Mouse (Mus musculus): ENCODE measurements around the gene Mycbpap. TPM values are rescaled to one million over a fixed set of nuclear protein-coding genes. Genes with fewer than 3 reads are reported as not detected.

Mycbpap gene
- polyA plus RNA-seq, 1 experiment = 0.02 TPM

DNA sequence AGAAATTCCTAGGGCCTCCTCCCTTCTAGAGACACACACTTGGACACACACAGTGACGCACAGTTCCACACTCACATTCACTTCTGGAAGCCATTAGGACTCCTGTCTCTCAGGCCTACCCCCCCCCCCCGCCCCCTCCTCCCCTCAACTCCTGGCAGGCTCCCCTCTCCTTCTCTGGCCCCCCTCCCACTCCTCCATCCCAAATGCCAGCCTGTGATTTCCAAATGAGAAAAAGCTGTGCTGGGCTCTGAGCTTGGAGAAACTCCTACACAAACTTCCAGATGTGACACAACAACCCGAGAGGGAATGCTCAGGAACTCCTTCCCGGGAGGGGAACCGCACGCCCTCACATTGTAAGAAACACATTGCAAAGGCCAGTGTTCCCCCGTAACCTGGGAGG lies 51.2 kb downstream of the Mycbpap start:
- Histone ChIP-seq H3K79me2 (ENCODE audit: control insufficient read depth, insufficient read depth) (no peaks in the 10 kb centered on the region), H3K27me3 (ENCODE audit: control insufficient read depth, insufficient read depth, insufficient read length) (peaks cover 29% of the 10 kb centered on the region), H3K36me3 (ENCODE audit: control insufficient read depth, insufficient read depth) (no peaks in the 10 kb centered on the region), H3ac (ENCODE audit: control insufficient read depth, insufficient read length) (no peak overlapping the region), H3K4me3 (no peak overlapping the region), H3K4me2 (ENCODE audit: low read depth) (no peak overlapping the region)
- TF ChIP-seq MYOD1 (IDR thresholded peaks at IDR 0.05; ENCODE audit: control insufficient read depth in 1 of 3, insufficient read length in 2 of 3, low read depth in 2 of 3) (no peak), REST (IDR thresholded peaks at IDR 0.05; ENCODE audit: insufficient read depth, insufficient read length) (no peak), POLR2AphosphoS2 (IDR thresholded peaks at IDR 0.05; ENCODE audit: insufficient read length, low read depth) (no peak), TCF3 (IDR thresholded peaks at IDR 0.05; ENCODE audit: insufficient read length, low read depth) (no peak), MYOG (IDR thresholded peaks at IDR 0.05; ENCODE audit: control insufficient read depth in 1 of 3, insufficient read depth in 1 of 3, insufficient read length in 2 of 3, low read depth in 2 of 3) (no peak), POLR2A (IDR thresholded peaks at IDR 0.05; ENCODE audit: insufficient read length, low read depth) (no peak), TCF12 (IDR thresholded peaks at IDR 0.05; ENCODE audit: insufficient read depth, poor library complexity, severe bottlenecking) (no peak), E2F4 (IDR thresholded peaks at IDR 0.05; ENCODE audit: insufficient read depth) (no peak), MAX (IDR thresholded peaks at IDR 0.05; ENCODE audit: low read depth) (no peak), USF1 (IDR thresholded peaks at IDR 0.05; ENCODE audit: low read depth) (no peak), SRF (IDR thresholded peaks at IDR 0.05; ENCODE audit: control insufficient read depth, insufficient read length, low read depth) (no peak), CEBPB (IDR thresholded peaks at IDR 0.05; ENCODE audit: insufficient read depth, poor library complexity, severe bottlenecking) (no peak)

DNA sequence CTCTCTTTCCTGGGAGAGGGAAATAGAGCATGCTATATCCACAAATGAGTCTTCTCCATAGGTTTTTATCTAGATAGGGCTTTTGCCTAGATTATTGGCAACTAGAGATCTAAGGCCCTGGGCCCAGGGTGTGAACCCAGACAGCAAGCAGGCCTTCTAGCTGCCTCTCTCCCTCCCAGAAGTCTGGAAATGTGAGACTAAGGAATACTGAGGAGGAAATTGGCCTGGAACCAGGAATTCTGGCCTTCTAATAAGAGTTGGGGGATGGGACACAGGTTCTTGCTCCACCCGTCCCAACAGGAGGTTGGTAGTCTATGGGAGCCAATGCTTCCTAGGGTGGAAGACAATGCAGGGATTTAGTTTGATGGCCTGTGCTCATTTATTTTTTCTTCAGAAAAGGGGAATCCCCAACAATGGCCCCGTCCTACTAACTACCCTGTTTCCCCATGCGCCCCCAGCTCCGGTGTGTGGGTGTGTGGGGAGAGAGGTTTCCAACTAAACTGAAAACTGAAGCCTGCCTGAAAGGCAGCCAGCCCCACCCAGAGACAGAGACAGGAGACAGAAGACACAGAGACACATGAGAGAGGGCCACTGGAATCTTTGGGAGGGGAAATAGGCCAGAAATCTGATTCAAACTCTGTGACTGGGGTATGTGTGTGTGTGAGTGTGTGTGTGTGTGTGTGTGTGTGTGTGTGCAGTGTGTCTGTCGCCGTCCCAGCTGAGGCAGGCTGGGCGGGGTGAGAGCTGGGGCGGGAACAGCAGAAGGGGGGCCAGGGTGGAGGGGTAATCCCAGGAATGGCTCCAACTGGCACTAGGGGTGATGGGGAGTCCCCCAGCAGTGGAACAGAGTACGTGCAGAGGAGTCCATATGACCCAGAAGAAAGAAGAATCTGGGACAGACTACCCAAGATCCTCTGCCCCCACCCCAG lies 52.1 kb downstream of the Mycbpap start:
- no peaks in the 10 kb centered on the region for H3K36me3 ChIP-seq (ENCODE audit: control insufficient read depth, insufficient read depth)
- no peak overlapping the region for H3ac ChIP-seq (ENCODE audit: control insufficient read depth, insufficient read length)
- H3K4me3 ChIP-seq = no peak overlapping the region
- TF ChIP-seq POLR2AphosphoS2 (IDR thresholded peaks at IDR 0.05; ENCODE audit: insufficient read length, low read depth) = no peak
- no peak for TF ChIP-seq MAX (IDR thresholded peaks at IDR 0.05; ENCODE audit: low read depth)
- TF ChIP-seq USF1 (IDR thresholded peaks at IDR 0.05; ENCODE audit: low read depth) = no peak
- no peak for TF ChIP-seq MYOG (IDR thresholded peaks at IDR 0.05; ENCODE audit: control insufficient read depth in 1 of 3, insufficient read depth in 1 of 3, insufficient read length in 2 of 3, low read depth in 2 of 3)
- TF ChIP-seq E2F4 (IDR thresholded peaks at IDR 0.05; ENCODE audit: insufficient read depth) = no peak
- no peak for TF ChIP-seq POLR2A (IDR thresholded peaks at IDR 0.05; ENCODE audit: insufficient read length, low read depth)
- TF ChIP-seq TCF3 (IDR thresholded peaks at IDR 0.05; ENCODE audit: insufficient read length, low read depth) = no peak
- no peak for TF ChIP-seq REST (IDR thresholded peaks at IDR 0.05; ENCODE audit: insufficient read depth, insufficient read length)
- TF ChIP-seq MYOD1 (IDR thresholded peaks at IDR 0.05; ENCODE audit: control insufficient read depth in 1 of 3, insufficient read length in 2 of 3, low read depth in 2 of 3) = no peak
- TF ChIP-seq TCF12 (IDR thresholded peaks at IDR 0.05; ENCODE audit: insufficient read depth, poor library complexity, severe bottlenecking) = no peak
- no peak for TF ChIP-seq CEBPB (IDR thresholded peaks at IDR 0.05; ENCODE audit: insufficient read depth, poor library complexity, severe bottlenecking)
- no peak for TF ChIP-seq SRF (IDR thresholded peaks at IDR 0.05; ENCODE audit: control insufficient read depth, insufficient read length, low read depth)
- no peak overlapping the region for H3K4me2 ChIP-seq (ENCODE audit: low read depth)
- peaks cover 29% of the 10 kb centered on the region for H3K27me3 ChIP-seq (ENCODE audit: control insufficient read depth, insufficient read depth, insufficient read length)
- no peaks in the 10 kb centered on the region for H3K79me2 ChIP-seq (ENCODE audit: control insufficient read depth, insufficient read depth)

DNA sequence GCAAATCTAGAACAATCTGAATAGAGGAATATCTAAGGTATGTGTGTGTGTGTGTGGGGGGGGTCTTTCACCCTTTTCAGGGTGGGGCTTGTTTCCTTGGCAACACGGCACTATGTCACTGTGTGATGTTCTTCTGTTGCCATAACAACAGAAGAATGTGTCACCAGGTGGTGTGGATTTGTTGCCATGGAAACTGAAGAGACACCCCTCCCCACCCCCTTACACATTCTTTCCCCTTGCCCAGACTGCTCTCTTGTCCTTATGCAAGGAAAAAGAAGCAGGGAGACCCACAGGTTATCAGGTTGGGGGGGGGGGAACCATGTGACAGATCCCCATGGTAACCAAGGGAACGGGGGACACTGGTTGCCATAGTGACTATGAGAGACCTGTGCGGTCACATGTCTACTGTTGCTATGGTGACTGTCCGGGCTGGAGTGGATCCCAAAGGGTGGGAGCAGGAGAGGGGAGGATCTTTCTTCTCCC lies 52.9 kb downstream of the Mycbpap start:
- no peak overlapping the region for H3K4me3 ChIP-seq
- no peak overlapping the region for H3ac ChIP-seq (ENCODE audit: control insufficient read depth, insufficient read length)
- peaks cover 24% of the 10 kb centered on the region for H3K27me3 ChIP-seq (ENCODE audit: control insufficient read depth, insufficient read depth, insufficient read length)
- no peaks in the 10 kb centered on the region for H3K36me3 ChIP-seq (ENCODE audit: control insufficient read depth, insufficient read depth)
- no peak overlapping the region for H3K4me2 ChIP-seq (ENCODE audit: low read depth)
- TF ChIP-seq POLR2A (IDR thresholded peaks at IDR 0.05; ENCODE audit: insufficient read length, low read depth) = no peak
- no peak for TF ChIP-seq E2F4 (IDR thresholded peaks at IDR 0.05; ENCODE audit: insufficient read depth)
- TF ChIP-seq USF1 (IDR thresholded peaks at IDR 0.05; ENCODE audit: low read depth) = no peak
- no peak for TF ChIP-seq MYOG (IDR thresholded peaks at IDR 0.05; ENCODE audit: control insufficient read depth in 1 of 3, insufficient read depth in 1 of 3, insufficient read length in 2 of 3, low read depth in 2 of 3)
- TF ChIP-seq POLR2AphosphoS2 (IDR thresholded peaks at IDR 0.05; ENCODE audit: insufficient read length, low read depth) = no peak
- no peak for TF ChIP-seq REST (IDR thresholded peaks at IDR 0.05; ENCODE audit: insufficient read depth, insufficient read length)
- TF ChIP-seq TCF12 (IDR thresholded peaks at IDR 0.05; ENCODE audit: insufficient read depth, poor library complexity, severe bottlenecking) = no peak
- TF ChIP-seq MYOD1 (IDR thresholded peaks at IDR 0.05; ENCODE audit: control insufficient read depth in 1 of 3, insufficient read length in 2 of 3, low read depth in 2 of 3) = no peak
- TF ChIP-seq MAX (IDR thresholded peaks at IDR 0.05; ENCODE audit: low read depth) = no peak
- TF ChIP-seq TCF3 (IDR thresholded peaks at IDR 0.05; ENCODE audit: insufficient read length, low read depth) = no peak
- no peak for TF ChIP-seq CEBPB (IDR thresholded peaks at IDR 0.05; ENCODE audit: insufficient read depth, poor library complexity, severe bottlenecking)
- no peak for TF ChIP-seq SRF (IDR thresholded peaks at IDR 0.05; ENCODE audit: control insufficient read depth, insufficient read length, low read depth)
- H3K79me2 ChIP-seq (ENCODE audit: control insufficient read depth, insufficient read depth) = no peaks in the 10 kb centered on the region

DNA sequence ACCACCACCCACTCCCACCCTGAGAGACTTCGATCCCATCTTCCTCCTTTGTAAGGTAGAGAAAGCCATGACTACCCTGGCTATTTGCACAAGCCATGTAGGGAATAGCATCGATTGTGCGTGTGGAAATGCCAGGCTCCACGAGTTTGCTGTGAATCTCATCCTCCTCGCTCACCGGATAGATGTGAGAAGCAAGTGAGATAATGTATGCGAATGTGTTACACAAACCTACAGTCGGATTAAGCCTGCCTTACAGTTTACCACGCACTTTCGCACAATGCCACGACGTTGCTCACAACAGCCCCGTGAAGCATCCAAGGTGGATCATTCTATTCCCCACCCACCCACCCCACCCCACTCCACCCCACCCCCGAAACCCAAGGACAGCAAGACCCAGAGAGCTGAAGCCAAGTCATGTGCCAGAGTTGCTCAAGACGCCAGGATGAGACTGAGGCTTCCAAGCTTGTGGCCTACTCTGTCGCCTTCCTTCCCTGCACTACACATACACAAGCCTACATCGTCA lies 55.1 kb downstream of the Mycbpap start:
- Histone ChIP-seq H3K27me3 (ENCODE audit: control insufficient read depth, insufficient read depth, insufficient read length) (peaks cover 10% of the 10 kb centered on the region), H3ac (ENCODE audit: control insufficient read depth, insufficient read length) (no peak overlapping the region), H3K79me2 (ENCODE audit: control insufficient read depth, insufficient read depth) (no peaks in the 10 kb centered on the region), H3K4me3 (no peak overlapping the region), H3K4me2 (ENCODE audit: low read depth) (no peak overlapping the region), H3K36me3 (ENCODE audit: control insufficient read depth, insufficient read depth) (no peaks in the 10 kb centered on the region)
- TF ChIP-seq E2F4 (IDR thresholded peaks at IDR 0.05; ENCODE audit: insufficient read depth) (no peak), TCF12 (IDR thresholded peaks at IDR 0.05; ENCODE audit: insufficient read depth, poor library complexity, severe bottlenecking) (no peak), REST (IDR thresholded peaks at IDR 0.05; ENCODE audit: insufficient read depth, insufficient read length) (no peak), CEBPB (IDR thresholded peaks at IDR 0.05; ENCODE audit: insufficient read depth, poor library complexity, severe bottlenecking) (no peak), POLR2A (IDR thresholded peaks at IDR 0.05; ENCODE audit: insufficient read length, low read depth) (no peak), MAX (IDR thresholded peaks at IDR 0.05; ENCODE audit: low read depth) (no peak), POLR2AphosphoS2 (IDR thresholded peaks at IDR 0.05; ENCODE audit: insufficient read length, low read depth) (no peak), SRF (IDR thresholded peaks at IDR 0.05; ENCODE audit: control insufficient read depth, insufficient read length, low read depth) (no peak), USF1 (IDR thresholded peaks at IDR 0.05; ENCODE audit: low read depth) (no peak), MYOD1 (IDR thresholded peaks at IDR 0.05; ENCODE audit: control insufficient read depth in 1 of 3, insufficient read length in 2 of 3, low read depth in 2 of 3) (no peak), MYOG (IDR thresholded peaks at IDR 0.05; ENCODE audit: control insufficient read depth in 1 of 3, insufficient read depth in 1 of 3, insufficient read length in 2 of 3, low read depth in 2 of 3) (no peak), TCF3 (IDR thresholded peaks at IDR 0.05; ENCODE audit: insufficient read length, low read depth) (no peak)
